Mouse (Mus musculus) bone marrow, adult 2 months (tissue): ENCODE measurements around the gene Prnd.

ENCODE experiments used
- CTCF ChIP-seq: fragments of 200-500 bp; IDR thresholded peaks from 2 replicates; pipeline ENCODE4 v1.5.1; 2011; ENCODE audit warnings: low read length, control low read depth; ENCODE audit not compliant: control insufficient read depth, insufficient read depth
- POLR2A ChIP-seq: fragments of 200-500 bp; IDR thresholded peaks from 2 replicates; pipeline ENCODE4 v1.6.1; 2011; ENCODE audit warnings: low read depth, mild to moderate bottlenecking, control low read depth, low read length, borderline replicate concordance; ENCODE audit not compliant: control insufficient read depth

GRCm38 (mm10) chr2:131912526-131913258 is 38.0 kb upstream of the Prnd start:
- TF ChIP-seq POLR2A (no peak), CTCF (no peak)
